Mouse (Mus musculus) C2C12 (cell line): ENCODE measurements around the gene Gm20219.

Experiments
- CTCF ChIP-seq: IDR thresholded peaks from one replicate; pipeline ENCODE4 v1.5.1; 2011; ENCODE audit not compliant: control insufficient read depth, insufficient read depth, insufficient read length
- MAX ChIP-seq: IDR thresholded peaks from one replicate; pipeline ENCODE4 v1.6.1; 2011; ENCODE audit warnings: mild to moderate bottlenecking, control low read depth
- MYOD1 ChIP-seq: IDR thresholded peaks from one replicate; pipeline ENCODE4 v1.6.1; 2011; ENCODE audit warnings: low read depth; ENCODE audit not compliant: control insufficient read depth, insufficient read length
- USF1 ChIP-seq: IDR thresholded peaks from one replicate; pipeline ENCODE4 v1.6.1; 2011; ENCODE audit warnings: low read depth, mild to moderate bottlenecking, control low read depth, moderate library complexity

GRCm38 (mm10) chr17:56545945-56546344 lies 8.2 kb downstream of the Gm20219 start:
- TF ChIP-seq CTCF, result no peak
- no peak for TF ChIP-seq MAX
- TF ChIP-seq MYOD1, result no peak
- TF ChIP-seq USF1, result no peak
